Mouse (Mus musculus) spleen, adult 12 weeks (tissue): ENCODE measurements around the gene Ppbp.
A peak's percentile ranks its signal among the peaks of the same experiment; 100 is the strongest.

ENCODE experiments used
- DNase-seq: peaks from one replicate; pipeline ENCODE4 v3.0.0; 2022; ENCODE audit warnings: low spot score

Gene Ppbp

DNA sequence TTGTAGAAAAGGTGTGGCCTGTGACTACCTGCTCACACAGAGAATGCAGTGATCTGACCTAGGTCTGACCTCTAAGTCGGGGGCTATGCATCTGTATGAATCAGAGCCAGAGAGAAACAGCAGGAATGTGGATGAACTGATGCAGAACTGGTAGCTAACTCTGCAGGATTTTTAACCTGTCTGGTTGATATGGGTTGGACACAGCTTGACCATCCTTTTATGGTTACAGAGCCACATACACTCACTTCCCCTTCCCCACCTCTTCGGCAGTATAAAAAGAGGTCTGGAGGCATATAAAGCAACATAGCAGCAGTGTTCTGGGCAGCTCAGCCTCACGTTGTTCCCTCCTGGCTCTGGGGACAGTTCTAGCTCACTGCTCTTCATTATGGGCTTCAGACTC, at the start of gene Ppbp:
TSS of gene Ppbp (plus strand) at position 301 of the 400 bp plus-strand sequence.
- no peak for DNase-seq

DNA sequence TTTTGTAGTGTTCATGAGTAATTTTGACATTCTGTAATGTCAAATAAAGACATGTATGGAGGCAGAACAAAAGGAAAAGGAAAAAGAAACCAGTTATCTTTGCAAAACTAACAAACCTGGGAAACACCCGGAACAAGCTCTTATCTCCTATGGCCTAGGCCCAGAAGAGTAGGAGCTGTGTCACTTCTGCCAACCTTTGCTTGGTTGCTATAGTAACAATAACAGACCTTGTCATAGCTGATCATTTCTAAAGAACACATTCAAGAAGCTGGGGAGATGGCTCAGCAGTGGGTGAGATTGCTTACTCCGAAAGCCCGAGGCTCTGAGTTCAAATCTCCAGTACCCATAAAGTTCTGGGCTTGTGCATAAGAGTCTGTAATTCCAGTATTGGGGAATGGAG, 45.7 kb upstream of the Ppbp start:
- no peak for DNase-seq

DNA sequence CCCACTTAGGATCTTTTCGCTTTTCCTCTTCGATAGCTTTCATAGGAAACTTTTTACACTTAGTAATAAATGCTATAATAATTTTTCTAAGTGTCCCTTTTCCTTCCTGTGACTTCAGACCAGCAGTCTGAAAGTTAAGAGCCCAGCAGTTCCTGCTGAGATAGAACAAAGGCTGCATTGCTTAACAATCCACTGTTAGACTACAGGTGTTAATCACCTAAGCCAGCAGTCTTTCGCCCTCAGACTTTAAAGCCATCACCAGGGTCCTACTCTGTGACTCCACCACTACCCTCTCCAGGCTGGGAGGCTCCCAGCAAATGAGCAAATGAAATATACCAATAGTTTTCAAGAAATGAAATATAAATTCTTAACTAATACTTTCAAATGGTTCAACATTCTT, 40.1 kb upstream of the Ppbp start:
- DNase-seq, result no peak

DNA sequence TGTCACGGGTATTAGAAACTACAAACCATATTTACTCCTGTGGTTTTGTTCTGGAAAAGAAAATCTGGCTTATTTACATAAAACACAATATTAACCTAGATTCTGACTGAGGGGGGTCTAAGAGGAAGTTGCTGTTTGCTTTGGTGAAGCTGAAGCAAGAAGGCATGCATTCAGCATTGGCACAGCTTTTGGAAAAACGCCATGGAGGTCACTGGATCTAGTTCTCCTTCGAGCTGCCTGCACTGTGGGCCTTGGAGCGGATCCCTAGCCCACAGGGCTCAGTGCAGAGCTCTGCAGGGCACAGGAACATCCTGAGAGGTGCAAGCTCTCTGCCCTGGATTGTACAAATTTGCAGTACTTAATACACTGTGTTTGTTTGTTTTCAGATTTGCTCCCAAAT, 36.8 kb upstream of the Ppbp start:
- DNase-seq, result no peak

DNA sequence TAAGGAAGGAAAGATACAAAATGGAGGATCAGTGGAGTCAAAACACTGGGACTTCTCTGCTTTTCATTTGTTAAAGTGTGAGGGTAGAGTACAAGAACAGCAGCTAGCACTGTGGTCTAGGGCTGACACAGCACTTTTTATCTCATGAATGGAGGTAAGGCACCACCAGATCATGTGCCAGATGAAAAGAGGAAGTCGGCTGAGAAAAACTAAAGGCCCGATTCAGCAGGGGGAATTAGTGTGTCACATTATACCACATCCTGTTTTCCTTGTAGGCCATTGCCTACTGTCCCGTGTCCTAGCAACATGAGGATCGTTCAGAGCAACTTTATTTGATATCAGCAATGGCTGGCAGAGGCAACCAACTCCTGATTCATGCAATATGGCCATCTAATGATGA, 26.3 kb upstream of the Ppbp start:
- peak; percentile 1 for DNase-seq

DNA sequence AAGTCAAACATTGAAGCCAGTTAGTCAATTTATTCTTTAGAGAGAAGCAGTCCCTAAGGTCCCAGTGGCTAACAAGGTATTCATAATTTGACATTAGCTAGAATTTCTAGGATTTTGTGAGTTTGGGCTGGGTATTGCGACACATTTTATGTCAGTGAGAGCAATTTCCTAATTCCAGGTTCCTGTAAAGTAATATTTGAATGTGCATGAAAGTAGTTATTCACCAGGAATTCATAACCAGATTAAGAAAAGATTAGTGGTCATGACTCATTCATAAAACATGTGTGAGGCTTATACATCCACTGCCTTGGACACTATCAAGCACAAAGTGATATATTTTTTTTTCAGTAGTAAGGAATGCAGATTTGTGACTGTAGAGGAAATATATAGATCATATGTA, 14.4 kb upstream of the Ppbp start:
- DNase-seq, result no peak

DNA sequence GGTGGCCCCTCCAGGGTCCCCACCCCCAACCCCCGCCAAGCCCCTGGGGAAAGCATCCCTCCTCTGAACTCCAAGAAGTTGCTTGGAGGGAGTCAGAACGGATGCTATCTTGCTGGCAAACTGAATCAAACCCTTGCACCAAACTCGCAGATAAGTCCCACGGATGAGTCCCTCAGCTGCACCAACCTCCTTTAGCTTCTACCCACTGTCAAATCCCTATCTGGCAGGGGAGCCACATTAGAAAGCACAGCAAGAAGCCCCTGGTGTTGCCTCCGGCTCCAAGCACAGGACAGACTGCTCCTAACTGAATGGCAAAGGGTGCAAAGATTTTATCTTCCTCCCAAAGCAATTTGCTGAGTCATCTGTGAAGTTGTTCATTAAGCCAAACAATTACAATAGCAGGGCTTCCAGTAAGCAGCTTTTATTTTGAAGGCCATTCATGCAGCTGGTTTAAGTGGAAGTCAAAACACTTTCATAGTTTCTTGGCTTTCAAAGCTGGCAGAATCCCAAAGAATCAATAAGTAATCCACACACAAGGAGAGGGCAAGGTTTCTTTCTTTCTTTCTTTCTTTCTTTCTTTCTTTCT, 10.2 kb upstream of the Ppbp start:
- no peak for DNase-seq

DNA sequence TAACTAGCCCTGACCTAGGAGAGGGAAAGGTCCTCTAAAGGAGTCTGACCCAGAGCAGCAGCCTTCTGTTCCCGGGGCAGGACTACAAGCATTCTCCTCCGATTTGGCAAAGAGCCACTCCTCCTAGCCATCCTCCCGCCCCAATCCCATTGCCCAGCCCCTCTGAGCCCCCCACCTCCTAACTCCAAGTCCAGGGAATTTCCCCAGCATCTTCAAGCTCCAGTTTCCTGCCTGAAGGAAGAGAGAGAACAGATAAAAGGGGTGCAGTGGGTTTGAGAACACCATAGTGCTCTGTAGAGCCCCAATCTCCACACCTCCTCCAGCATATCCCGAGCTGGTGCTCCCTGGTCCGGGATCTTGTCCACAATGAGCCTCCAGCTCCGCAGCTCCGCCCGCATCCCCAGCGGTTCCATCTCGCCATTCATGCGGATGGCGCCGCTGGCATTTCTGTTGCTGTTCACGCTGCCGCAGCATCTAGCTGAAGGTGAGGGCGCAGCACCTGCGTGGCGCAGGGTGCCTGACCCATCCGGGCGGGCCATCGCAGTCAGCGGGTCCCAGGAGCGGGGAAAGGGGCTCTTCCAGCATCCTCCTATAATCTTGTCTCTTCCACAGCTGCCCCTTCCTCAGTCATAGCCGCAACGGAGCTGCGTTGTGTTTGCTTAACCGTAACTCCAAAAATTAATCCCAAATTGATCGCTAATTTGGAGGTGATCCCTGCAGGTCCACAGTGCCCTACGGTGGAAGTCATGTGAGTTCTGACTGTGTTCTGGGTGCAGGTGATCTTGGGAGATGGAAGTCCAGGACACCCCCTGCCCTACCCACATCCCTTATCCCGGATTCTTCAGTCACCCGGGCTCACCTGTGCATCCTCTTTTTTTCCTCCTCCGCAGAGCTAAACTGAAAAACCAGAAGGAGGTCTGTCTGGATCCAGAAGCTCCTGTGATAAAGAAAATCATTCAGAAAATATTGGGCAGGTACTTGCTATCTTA, 8.9 kb upstream of the Ppbp start, which contains the start of gene Cxcl5:
TSS of gene Cxcl5 (plus strand) at position 284 of the 989 bp plus-strand sequence.
- no peak for DNase-seq

DNA sequence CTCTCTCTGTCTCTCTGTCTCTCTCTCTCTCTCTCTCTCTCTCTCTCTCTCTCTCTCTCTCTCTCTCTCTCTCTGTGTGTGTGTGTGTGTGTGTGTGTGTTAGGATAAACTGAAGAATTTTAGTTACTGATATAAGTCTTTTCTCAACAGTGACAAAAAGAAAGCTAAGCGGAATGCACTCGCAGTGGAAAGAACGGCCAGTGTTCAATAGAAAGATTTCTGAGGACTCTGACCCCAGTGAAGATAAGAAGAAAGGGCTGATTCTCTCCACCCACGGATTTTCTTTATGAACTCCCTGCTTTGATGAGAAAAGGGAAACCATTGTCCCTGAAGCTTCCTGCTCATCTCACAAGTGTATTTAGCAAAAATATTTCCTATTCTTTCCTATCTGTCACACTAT, 8.0 kb upstream of the Ppbp start:
- no peak for DNase-seq

DNA sequence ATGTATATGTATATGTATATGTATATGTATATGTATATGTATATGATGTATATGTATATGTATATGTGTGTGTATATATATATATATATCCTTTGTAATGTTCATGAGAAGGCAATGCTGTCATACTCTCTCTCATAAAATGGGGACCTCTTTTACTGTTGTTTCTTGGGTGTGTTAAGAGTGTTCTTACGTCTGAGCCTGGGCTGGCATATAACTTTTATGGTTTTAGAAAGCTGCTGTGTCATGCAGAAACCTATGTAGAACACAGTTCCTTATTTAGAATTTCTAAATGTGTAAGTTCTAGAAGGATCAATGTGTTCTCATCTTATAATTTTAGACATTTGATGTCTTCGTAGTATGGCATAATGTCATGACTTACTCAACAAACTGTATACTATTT, 7.5 kb upstream of the Ppbp start:
- DNase-seq, result no peak

DNA sequence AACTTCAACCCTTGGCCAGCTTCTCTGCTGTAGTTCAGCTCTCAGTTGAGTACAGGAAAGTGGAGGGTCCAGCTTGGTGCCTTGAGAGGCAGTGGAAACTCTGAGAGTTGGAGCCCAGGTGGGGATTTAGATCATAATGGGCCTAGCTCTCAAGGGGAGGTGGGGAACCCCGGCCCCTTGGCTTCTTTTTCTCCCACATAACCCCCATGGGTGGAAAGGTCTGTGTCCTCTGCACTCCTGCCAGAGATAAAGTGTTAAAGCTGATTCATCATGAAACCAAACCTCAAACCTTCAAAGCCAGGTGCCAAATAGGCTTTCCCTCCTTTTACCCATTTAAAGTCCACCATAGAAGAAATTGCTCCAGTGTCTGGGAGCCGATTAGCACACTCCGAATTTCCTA, 6.5 kb upstream of the Ppbp start:
- DNase-seq, result no peak

DNA sequence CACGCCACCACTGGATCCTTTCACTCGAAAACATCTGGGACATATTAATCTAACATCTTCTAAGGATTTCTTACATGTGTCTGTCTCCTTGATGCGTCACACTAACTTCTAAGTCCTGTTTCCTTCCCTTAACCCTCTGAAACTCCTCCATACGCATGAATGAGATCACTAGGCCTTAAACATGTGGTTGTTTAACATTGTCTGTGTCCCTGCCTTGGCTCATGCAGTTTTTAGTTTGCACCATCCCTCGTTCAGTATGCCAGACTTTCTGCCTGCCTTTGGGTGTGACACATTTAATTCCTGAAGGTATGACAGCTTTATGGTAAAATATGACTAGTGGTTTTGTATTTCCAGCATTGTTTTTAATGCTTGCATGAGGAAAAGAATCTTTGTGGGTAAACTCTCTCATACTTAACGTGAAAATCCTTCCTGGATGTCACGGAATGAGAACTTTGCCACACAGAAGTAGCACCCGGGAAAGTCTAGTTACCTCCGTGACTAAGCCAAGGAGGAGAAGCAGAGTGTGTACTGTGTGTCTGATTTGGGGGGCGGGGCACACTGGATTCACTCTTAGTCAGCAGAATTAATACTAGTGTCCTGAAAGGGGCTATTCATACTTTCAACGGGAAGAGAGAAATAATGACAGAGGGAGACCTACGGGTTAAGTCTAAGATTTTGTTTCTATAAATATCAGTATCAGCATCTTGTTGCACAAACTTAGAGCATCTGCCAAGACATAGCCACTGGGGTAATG, 4.2 kb upstream of the Ppbp start:
- DNase-seq, result no peak

DNA sequence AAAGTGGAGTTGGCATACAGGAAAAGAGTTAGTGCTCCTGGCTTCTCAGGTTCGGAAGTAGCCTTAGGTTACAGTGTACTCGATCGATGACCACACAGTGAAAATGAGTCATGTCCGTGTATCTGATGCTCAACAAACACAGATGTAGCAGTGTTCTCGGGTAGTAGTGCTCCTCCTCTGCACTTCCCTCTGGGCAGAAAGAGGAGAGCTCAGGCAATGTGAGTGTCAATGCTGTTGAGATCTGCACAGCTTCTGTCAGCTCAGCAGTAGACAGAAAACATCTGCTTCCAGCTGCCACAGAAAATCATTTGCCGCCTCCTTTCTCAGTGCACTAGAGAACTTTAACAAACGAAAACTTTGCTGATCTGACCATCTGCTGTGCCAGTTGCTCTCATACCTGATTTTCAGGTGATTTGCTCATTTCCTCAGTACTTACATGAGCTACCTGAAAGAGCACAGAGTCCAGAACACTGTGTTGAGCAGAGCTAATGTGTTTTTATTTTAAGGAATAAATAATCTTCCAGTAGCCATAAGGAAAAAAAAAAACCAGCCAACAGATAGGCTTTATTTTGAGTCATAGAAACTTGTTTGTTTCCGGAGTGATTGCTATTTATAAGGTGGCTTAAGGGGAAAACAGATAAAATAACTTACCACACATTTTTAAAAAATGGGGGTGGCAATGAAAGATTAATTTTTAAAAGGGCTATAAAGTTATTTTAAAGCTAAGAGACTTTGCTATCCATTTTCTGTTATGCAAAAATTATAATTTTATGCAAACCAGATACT, 2.3 kb upstream of the Ppbp start:
- DNase-seq, result no peak

DNA sequence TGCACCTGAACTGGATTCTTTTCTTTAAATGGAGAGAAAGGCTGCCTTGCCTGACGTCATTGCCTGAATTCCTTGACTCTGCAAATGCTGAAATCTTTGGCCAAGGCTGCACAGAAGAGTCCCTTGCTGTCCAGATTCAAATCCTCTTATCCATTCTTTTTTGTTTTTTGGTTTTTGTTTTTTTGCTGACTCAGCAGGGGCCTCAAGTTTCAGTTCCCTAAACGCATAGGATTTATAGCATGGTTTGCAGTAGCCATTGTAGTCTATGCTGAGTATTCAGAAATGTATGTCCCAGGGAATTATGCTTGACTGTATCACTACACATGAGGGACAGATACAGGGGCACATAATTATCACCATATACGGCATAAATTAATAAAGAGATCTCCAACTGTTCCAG, 3.1 kb downstream of the Ppbp start:
- no peak for DNase-seq

DNA sequence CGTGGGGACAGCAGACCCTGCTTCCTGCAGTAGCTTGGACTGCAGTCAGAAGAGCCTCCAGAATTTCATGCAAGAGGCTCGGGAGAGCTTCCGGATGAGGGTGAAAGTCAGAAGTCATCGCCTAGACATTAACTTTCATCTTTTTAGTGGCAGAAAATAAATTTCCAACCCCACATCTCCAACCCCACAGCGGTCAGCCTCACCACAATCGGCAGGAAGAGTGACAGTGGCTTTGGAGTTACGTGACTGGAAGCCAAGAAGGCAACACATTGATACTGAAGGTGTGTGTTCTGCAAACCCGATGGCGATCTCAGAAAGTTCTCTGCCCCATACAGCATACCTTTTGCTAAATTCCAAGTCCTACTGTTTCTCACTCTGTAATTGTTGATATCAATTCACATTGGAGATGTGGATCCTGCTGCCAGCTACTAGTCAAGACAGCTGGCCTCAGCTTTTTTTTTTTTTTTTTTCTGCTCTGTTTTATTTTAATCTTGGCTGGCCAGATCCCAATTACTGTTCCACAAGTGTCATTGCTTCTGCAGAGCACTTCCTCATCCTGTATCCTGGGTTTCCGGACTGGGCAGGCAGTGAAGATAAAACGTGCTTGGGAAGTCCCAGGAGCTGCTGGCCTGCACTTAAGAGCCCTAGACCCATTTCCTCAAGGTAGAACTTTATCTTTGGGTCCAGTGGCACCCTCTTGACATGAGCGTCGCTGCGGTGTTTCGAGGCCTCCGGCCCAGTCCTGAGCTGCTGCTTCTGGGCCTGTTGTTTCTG, 3.7 kb downstream of the Ppbp start, which contains the start of gene Pf4:
TSS of gene Pf4 (plus strand) at position 556 of the 774 bp plus-strand sequence.
- no peak for DNase-seq

DNA sequence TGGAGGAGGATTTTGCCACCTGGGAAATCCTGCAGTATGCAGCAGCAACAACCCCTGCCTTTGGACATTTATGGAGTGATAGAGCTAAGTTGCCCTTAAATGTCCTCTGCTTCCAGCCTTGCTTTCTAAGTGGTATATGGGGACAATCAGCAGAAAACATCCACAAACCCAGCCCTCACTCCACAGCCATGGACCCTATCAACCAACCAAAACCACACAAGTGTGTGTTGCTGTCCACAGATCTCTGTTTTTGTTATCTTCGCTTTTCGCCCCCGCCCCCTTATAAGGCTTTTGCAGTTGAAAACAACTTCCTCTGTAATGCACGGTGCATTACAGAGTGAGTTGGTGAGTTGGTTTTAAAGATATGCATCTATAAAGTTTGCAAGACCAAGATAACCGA, 7.2 kb downstream of the Ppbp start:
- DNase-seq, result no peak

DNA sequence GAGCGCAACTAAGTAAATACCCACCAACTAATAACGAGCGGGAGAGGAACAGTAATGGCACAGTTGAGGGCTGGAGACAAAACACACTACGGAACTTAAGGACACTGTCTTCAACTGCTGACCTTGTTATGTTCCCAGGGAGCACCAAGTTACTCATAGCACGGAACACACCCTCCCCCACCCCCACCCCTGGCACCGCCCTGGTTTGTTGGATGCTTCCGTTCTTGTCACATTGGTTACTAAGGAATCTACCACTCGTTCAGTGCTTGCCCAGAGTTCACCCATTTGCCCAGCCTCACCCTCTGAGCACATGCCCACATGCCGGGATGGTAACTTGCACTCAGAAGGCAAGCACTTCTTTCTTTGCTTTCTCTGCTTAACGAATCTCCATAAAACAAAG, 9.3 kb downstream of the Ppbp start:
- DNase-seq, result no peak

DNA sequence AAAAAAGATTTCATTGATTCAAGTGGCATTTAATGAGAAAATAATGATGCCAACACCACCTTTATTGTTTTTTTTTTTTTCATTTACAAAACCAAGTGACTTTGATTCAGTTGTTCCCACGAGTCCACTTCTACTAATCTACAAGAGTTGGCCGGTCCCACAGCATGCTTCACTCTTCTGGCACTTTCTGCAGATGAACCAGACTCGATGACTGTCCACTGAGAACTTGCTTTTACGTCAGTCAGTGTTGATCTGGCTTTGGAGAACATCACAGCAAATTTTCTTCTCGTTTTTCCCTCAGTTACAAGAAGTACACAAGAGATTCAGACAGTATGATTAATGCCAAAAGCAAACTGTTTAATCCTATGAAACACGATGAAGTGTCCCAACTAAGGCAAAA, 10.5 kb downstream of the Ppbp start:
- DNase-seq, result no peak

DNA sequence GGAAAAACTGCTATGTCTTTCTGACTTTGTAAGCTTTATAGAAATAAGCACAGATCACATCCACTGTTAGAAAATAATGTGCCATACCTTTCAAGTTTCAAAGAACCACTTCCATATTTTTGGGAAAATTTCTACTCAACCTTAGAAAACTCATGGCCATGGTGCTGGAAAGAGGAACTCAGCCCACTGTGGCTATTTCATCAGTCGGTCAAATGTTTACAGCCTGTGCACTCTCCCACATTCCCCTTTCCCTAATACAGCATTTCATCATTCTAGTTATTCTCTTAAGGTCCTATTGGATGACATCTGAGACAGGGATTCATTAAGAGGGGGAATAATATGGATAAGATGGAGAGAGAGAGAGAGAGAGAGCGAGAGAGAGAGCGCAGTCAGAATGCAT, 15.4 kb downstream of the Ppbp start:
- no peak for DNase-seq

DNA sequence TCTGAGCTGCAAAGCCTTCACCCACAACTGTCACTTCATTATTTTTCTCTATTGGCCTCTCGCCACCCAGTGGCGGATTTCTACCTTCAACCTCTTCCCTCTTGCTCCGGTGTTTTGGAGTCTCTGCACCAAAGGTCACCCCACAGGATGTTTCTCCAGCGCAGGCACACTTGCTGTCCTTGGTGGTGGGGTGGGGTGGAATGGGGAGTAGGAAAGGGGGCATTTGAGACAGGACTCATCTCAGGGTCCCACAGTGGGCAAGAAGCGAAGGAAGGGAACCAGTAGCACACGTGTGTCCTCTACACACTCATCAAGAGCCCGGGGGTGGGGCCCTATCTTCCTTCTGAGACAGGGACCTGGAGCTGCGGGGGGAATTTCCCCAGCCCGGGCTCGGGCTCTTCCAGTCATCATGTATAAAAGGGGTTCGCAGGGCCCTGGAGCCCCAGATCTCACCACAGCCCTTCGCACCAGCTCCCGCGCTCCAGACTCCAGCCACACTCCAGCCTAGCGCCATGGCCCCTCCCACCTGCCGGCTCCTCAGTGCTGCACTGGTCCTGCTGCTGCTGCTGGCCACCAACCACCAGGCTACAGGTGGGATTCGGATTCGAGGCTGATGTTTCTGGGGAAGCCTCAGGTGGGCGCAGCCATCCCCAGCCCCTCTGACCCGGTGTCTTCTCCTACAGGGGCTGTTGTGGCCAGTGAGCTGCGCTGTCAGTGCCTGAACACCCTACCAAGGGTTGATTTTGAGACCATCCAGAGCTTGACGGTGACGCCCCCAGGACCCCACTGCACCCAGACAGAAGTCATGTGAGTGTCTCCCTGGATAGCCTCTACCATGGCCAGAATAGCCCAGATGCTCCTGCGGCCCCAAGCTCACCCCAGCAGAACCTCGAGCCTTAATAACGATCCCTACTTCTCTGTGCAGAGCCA, 17.6 kb downstream of the Ppbp start, which contains the start of gene Cxcl3:
TSS of gene Cxcl3 (plus strand) at position 445 of the 930 bp plus-strand sequence.
- DNase-seq, result no peak
